Mouse (Mus musculus): Measurements from ENCODE around the gene Zrsr2.

Gene Zrsr2

GRCm38 (mm10) chrX:163885539-163885981 is 72.9 kb downstream of the Zrsr2 start:
- DNase-seq (ENCODE audit: low spot score): no peak
